Mouse (Mus musculus): ENCODE measurements around the gene Cd38. TPM values are rescaled to one million over a fixed set of nuclear protein-coding genes. Genes with fewer than 3 reads are reported as not detected.
A peak's percentile ranks its signal among the peaks of the same experiment; 100 is the strongest.
"Not testable (repeated sequence)": the region's sequence is repeated elsewhere in the genome, so short reads cannot be mapped to it uniquely, and the experiment has no call there.

The Cd38 gene
- polyA plus RNA-seq, 1 experiment from 2014 or later, result 15.3 TPM

DNA sequence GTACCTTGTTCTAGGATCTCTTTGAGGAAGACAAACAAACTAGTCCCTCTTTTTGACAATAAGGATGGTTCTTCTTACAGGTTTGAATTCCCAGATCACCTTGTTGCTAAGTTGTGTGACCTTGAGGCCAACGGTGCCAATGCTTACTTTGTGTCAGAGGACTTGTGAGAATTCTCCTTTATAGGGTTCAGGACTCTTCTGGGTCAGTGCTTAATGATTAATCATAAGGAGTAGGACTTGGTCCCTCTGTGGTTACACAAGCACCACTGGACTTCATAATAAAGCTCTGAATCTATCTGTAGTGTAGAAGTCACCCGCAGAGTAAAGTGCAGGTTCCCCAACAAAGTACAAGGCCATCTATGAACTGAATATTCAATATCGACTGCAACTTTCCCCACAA, 36.3 kb downstream of the Cd38 start:
- peak; percentile 70 for ATAC-seq (ENCODE audit: low read depth)
- Histone ChIP-seq H3K4me3 (ENCODE audit: low read depth, low read length) (no peak overlapping the region), H3K9me3 (replicated peaks; ENCODE audit: control insufficient read depth, low read length) (no peaks in the 10 kb centered on the region), H3K27me3 (ENCODE audit: control insufficient read depth, insufficient read depth, low read depth, low read length) (no peaks in the 10 kb centered on the region), H3K27ac (ENCODE audit: low read length) (no peak overlapping the region), H3K36me3 (ENCODE audit: control insufficient read depth, insufficient read depth) (no peaks in the 10 kb centered on the region), H3K4me1 (ENCODE audit: control insufficient read depth, low read depth, low read length) (no peaks in the 10 kb centered on the region), H3K4me2 (ENCODE audit: low read depth, low read length) (no peak overlapping the region), H3K9ac (ENCODE audit: low read depth, low read length) (no peak overlapping the region)
- 58% methylated on average over 3 of the region's 3 CpGs for WGBS (ENCODE audit: insufficient replicate concordance)

GRCm38 (mm10) chr5:43909213-43909612, 40.9 kb downstream of the Cd38 start:
- no peaks in the 10 kb centered on the region for H3K27me3 ChIP-seq (ENCODE audit: control insufficient read depth, insufficient read depth, low read depth, low read length)
- WGBS (ENCODE audit: insufficient replicate concordance), result 51% methylated on average over 9 of the region's 9 CpGs
- H3K4me1 ChIP-seq (ENCODE audit: control insufficient read depth, low read depth, low read length), result no peaks in the 10 kb centered on the region
- no peaks in the 10 kb centered on the region for H3K36me3 ChIP-seq (ENCODE audit: control insufficient read depth, insufficient read depth)
- no peak for ATAC-seq (ENCODE audit: low read depth)
- no peak overlapping the region for H3K27ac ChIP-seq (ENCODE audit: low read length)
- H3K4me2 ChIP-seq (ENCODE audit: low read depth, low read length), result no peak overlapping the region
- H3K4me3 ChIP-seq (ENCODE audit: low read depth, low read length), result no peak overlapping the region
- no peak overlapping the region for H3K9ac ChIP-seq (ENCODE audit: low read depth, low read length)
- no peaks in the 10 kb centered on the region for H3K9me3 ChIP-seq (replicated peaks; ENCODE audit: control insufficient read depth, low read length)

DNA sequence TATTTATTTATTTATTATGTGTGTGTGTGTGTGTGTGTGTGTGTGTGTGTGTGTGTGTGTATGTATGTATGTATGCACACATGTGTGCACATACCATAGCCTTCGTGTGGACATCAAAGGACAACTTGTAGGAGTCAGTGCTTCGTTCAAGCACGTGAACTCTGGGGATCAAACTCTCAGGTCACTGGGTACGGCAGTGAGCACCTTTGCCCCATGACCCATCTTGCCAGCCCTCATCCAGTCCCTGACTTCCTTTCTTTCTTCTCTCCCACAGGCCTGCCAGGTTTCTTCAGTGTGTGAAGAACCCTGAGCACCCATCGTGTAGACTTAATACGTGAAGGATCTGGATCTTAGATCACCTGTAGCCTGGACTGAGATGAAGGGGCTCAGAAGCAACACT, 41.7 kb downstream of the Cd38 start:
- H3K9ac ChIP-seq (ENCODE audit: low read depth, low read length), result no peak overlapping the region
- H3K27me3 ChIP-seq (ENCODE audit: control insufficient read depth, insufficient read depth, low read depth, low read length), result no peaks in the 10 kb centered on the region
- H3K9me3 ChIP-seq (replicated peaks; ENCODE audit: control insufficient read depth, low read length), result no peaks in the 10 kb centered on the region
- ATAC-seq (ENCODE audit: low read depth), result no peak
- no peaks in the 10 kb centered on the region for H3K4me1 ChIP-seq (ENCODE audit: control insufficient read depth, low read depth, low read length)
- no peak overlapping the region for H3K4me3 ChIP-seq (ENCODE audit: low read depth, low read length)
- WGBS (ENCODE audit: insufficient replicate concordance), result 75% methylated on average over 6 of the region's 6 CpGs
- no peaks in the 10 kb centered on the region for H3K36me3 ChIP-seq (ENCODE audit: control insufficient read depth, insufficient read depth)
- no peak overlapping the region for H3K4me2 ChIP-seq (ENCODE audit: low read depth, low read length)
- H3K27ac ChIP-seq (ENCODE audit: low read length), result no peak overlapping the region

GRCm38 (mm10) chr5:43912844-43913243, 44.5 kb downstream of the Cd38 start, which contains the start of gene Gm7879:
Gm7879 (plus strand) TSS chr5:43913144.
- H3K4me1 ChIP-seq (ENCODE audit: control insufficient read depth, low read depth, low read length); H3K27me3 ChIP-seq (ENCODE audit: control insufficient read depth, insufficient read depth, low read depth, low read length); H3K4me3 ChIP-seq (ENCODE audit: low read depth, low read length); ATAC-seq (ENCODE audit: low read depth); H3K27ac ChIP-seq (ENCODE audit: low read length); H3K9me3 ChIP-seq (replicated peaks; ENCODE audit: control insufficient read depth, low read length); H3K4me2 ChIP-seq (ENCODE audit: low read depth, low read length); H3K9ac ChIP-seq (ENCODE audit: low read depth, low read length); H3K36me3 ChIP-seq (ENCODE audit: control insufficient read depth, insufficient read depth): not testable (repeated sequence)
- WGBS (ENCODE audit: insufficient replicate concordance), result 67% methylated on average over 4 of the region's 4 CpGs

DNA sequence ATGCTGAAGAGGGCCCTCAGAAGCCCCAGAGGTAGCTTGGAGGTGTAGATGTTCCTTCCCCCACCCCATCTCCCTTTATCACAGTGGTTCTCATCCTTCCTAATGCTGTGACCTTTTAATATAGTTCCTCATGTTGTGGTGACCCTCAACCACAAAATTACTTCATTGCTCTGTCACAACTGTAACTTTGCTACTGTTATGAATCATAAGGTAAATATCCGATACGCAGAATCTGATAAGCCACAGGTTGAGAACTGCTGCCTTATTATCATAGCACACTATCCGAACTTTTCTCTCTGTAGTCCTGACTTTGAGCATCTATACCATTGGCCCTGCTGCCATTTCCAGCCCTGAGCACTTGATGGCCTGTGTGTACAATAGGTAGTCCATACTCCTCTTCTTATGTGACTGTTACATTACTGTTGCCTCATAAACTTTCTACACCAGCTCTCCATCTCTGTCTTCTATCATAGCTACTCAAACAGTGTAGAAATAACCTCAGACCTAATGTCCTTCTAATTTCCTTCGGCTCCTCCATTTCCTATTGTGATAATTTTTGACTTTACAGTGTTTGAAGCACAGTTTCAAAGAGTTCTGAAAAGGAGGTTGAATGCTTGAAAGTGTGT, 47.0 kb downstream of the Cd38 start:
- no peak overlapping the region for H3K4me2 ChIP-seq (ENCODE audit: low read depth, low read length)
- no peak for ATAC-seq (ENCODE audit: low read depth)
- no peak overlapping the region for H3K4me3 ChIP-seq (ENCODE audit: low read depth, low read length)
- 52% methylated on average over 4 of the region's 4 CpGs for WGBS (ENCODE audit: insufficient replicate concordance)
- H3K4me1 ChIP-seq (ENCODE audit: control insufficient read depth, low read depth, low read length), result no peaks in the 10 kb centered on the region
- H3K9me3 ChIP-seq (replicated peaks; ENCODE audit: control insufficient read depth, low read length), result no peaks in the 10 kb centered on the region
- no peak overlapping the region for H3K9ac ChIP-seq (ENCODE audit: low read depth, low read length)
- no peaks in the 10 kb centered on the region for H3K27me3 ChIP-seq (ENCODE audit: control insufficient read depth, insufficient read depth, low read depth, low read length)
- no peaks in the 10 kb centered on the region for H3K36me3 ChIP-seq (ENCODE audit: control insufficient read depth, insufficient read depth)
- no peak overlapping the region for H3K27ac ChIP-seq (ENCODE audit: low read length)

- ATAC-seq (ENCODE audit: low read depth), result no peak
- Histone ChIP-seq H3K36me3 (ENCODE audit: control insufficient read depth, insufficient read depth) (no peaks in the 10 kb centered on the region), H3K4me1 (ENCODE audit: control insufficient read depth, low read depth, low read length) (no peaks in the 10 kb centered on the region), H3K4me3 (ENCODE audit: low read depth, low read length) (no peak overlapping the region), H3K27ac (ENCODE audit: low read length) (no peak overlapping the region), H3K9me3 (replicated peaks; ENCODE audit: control insufficient read depth, low read length) (no peaks in the 10 kb centered on the region), H3K27me3 (ENCODE audit: control insufficient read depth, insufficient read depth, low read depth, low read length) (no peaks in the 10 kb centered on the region), H3K9ac (ENCODE audit: low read depth, low read length) (no peak overlapping the region), H3K4me2 (ENCODE audit: low read depth, low read length) (no peak overlapping the region)
- WGBS (ENCODE audit: insufficient replicate concordance), result 74% methylated on average over 11 of the region's 11 CpGs
Observed at GRCm38 (mm10) chr5:43921877-43922276, 53.5 kb downstream of the Cd38 start.

DNA sequence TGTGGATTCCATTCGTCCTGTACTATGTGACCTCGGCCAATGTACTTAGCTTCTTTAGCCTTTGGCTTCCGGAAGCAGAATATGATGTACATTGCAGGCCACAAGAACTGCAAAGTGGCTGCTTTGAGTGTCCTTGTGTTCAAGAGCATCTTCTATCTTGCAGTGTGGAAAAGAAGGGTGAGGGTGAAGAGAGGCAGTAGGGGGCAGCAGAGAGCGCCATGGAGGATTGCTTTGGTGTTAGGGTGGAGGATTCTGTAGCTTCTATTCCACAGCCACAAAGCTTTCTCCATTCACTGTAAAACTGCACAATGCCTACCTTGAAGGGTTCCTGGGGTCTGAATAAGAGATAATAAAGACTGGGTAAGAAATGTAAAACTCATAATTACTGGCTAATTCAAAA, 55.6 kb downstream of the Cd38 start:
- Histone ChIP-seq H3K9ac (ENCODE audit: low read depth, low read length) (no peak overlapping the region), H3K27me3 (ENCODE audit: control insufficient read depth, insufficient read depth, low read depth, low read length) (no peaks in the 10 kb centered on the region), H3K9me3 (replicated peaks; ENCODE audit: control insufficient read depth, low read length) (no peaks in the 10 kb centered on the region), H3K4me2 (ENCODE audit: low read depth, low read length) (no peak overlapping the region), H3K4me1 (ENCODE audit: control insufficient read depth, low read depth, low read length) (no peaks in the 10 kb centered on the region), H3K4me3 (ENCODE audit: low read depth, low read length) (no peak overlapping the region), H3K36me3 (ENCODE audit: control insufficient read depth, insufficient read depth) (no peaks in the 10 kb centered on the region), H3K27ac (ENCODE audit: low read length) (no peak overlapping the region)
- ATAC-seq (ENCODE audit: low read depth), result no peak
- WGBS (ENCODE audit: insufficient replicate concordance), result 24% methylated on average over 4 of the region's 4 CpGs

GRCm38 (mm10) chr5:43927729-43928128, 59.4 kb downstream of the Cd38 start:
- Histone ChIP-seq H3K4me2 (ENCODE audit: low read depth, low read length) (no peak overlapping the region), H3K4me1 (ENCODE audit: control insufficient read depth, low read depth, low read length) (no peaks in the 10 kb centered on the region), H3K9ac (ENCODE audit: low read depth, low read length) (no peak overlapping the region), H3K4me3 (ENCODE audit: low read depth, low read length) (no peak overlapping the region), H3K27me3 (ENCODE audit: control insufficient read depth, insufficient read depth, low read depth, low read length) (no peaks in the 10 kb centered on the region), H3K27ac (ENCODE audit: low read length) (no peak overlapping the region), H3K9me3 (replicated peaks; ENCODE audit: control insufficient read depth, low read length) (no peaks in the 10 kb centered on the region), H3K36me3 (ENCODE audit: control insufficient read depth, insufficient read depth) (no peaks in the 10 kb centered on the region)
- no peak for ATAC-seq (ENCODE audit: low read depth)

- no peaks in the 10 kb centered on the region for H3K4me1 ChIP-seq (ENCODE audit: control insufficient read depth, low read depth, low read length)
- no peaks in the 10 kb centered on the region for H3K36me3 ChIP-seq (ENCODE audit: control insufficient read depth, insufficient read depth)
- H3K9ac ChIP-seq (ENCODE audit: low read depth, low read length), result no peak overlapping the region
- H3K27me3 ChIP-seq (ENCODE audit: control insufficient read depth, insufficient read depth, low read depth, low read length), result no peaks in the 10 kb centered on the region
- no peak overlapping the region for H3K27ac ChIP-seq (ENCODE audit: low read length)
- H3K4me2 ChIP-seq (ENCODE audit: low read depth, low read length), result no peak overlapping the region
- WGBS (ENCODE audit: insufficient replicate concordance), result 40% methylated on average over 2 of the region's 2 CpGs
- H3K9me3 ChIP-seq (replicated peaks; ENCODE audit: control insufficient read depth, low read length), result no peaks in the 10 kb centered on the region
- no peak for ATAC-seq (ENCODE audit: low read depth)
- no peak overlapping the region for H3K4me3 ChIP-seq (ENCODE audit: low read depth, low read length)
Observed at GRCm38 (mm10) chr5:43933269-43933668, 64.9 kb downstream of the Cd38 start.

Measured in liver, embryonic 16.5 days (tissue).